Mouse (Mus musculus): Measurements from ENCODE around the gene Hist2h3c2.
A peak's percentile ranks its signal among the peaks of the same experiment; 100 is the strongest.
"Not testable (repeated sequence)": the region's sequence is repeated elsewhere in the genome, so short reads cannot be mapped to it uniquely, and the experiment has no call there.

Gene Hist2h3c2

DNA sequence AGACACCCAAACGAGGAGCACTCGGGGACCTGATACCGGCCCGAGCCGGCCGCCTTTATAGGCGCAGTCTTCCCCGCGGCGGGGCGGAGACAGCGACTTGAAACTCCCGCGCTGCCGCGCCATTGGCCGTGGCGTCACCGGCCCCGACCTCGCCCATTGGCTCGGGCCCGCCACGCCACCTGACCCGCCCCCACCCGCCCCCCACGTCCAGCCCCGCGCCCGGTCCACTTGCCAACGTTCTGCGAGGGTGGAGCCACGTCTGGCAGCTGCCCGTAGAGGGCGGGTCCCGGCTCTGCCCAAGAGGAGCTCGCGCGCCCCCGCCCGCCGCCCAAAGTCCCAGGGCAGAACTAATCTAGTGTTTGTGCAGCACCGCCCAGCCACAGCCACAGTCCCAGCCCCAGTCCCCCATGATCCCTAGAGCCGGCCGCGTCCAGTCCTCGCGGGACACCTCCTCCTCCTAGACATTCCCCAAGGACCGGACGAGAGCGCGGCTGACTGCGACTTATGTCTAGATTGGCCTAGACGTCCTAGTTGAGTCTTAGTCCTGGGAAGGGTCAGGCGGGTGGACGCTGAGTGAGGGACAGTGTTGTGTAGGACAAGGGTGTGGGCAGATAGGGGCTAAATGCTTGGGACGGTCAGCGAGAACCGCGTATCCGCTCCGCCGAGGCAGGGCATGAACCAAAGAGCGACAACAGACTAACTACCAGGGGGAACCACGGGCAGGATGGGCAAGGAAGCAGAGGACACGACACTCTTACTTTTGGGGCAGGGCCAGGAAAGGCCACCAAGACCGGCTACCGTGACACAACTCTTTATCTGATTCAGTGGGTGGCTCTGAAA is at the start of gene Hist2h3c2:
Hist2h3c2 (minus strand) TSS at position 174 of the 840 bp plus-strand sequence.
- not testable (repeated sequence) for DNase-seq (ENCODE audit: low read depth)

DNA sequence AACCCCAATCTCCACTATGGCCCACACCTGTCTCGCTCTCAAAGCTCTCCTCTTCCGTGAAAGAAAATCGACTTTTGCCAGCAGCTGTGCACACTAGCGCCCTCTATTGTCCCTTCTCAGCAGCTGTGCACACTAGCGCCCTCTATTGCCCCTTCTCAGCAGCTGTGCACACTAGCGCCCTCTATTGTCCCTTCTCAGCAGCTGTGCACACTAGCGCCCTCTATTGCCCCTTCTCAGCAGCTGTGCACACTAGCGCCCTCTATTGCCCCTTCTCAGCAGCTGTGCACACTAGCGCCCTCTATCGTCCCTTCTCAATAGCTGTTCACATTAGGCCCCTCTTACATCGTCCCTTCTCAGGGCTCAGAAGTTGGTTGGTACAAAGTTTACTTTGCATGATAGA is 48.4 kb upstream of the Hist2h3c2 start:
- not testable (repeated sequence) for DNase-seq (ENCODE audit: low read depth)

DNA sequence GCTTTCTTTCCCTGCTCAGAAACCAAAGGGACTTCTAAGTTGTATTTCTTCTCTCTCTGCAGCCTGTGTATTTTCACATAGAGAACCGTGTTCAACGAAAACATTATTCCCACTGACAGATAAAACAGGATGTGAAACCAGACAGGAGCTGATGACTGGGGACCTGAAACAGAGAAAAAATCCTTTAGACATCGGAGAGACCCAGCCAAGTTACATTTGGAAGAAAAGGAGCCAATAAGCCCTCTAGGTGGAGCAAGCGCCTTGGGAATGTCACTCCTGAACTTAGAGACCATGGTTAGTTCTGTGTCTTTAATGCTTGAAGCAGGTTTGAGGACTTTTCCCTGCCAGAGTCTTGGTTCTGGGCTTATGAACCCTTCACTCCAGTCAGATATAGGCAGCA is 45.5 kb upstream of the Hist2h3c2 start:
- DNase-seq (ENCODE audit: low read depth): peak; percentile 28

DNA sequence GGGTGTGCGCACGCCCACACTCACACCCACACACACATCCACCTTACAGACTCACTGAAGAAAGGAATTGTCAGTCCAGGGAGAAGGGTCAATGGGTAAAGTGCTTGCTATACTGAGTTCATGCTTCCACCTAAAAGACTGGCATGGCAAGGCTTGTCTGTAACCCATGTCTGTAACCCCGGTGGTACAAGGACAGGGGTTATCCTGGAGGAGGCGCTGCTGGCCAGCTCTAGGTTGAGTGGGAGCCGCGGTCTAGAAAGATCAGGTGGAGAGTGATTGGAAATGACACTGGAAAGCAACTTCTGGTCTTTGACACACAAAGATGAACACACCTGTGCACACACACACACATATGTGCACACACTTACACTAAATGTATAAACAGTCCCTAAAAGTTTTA is 41.7 kb upstream of the Hist2h3c2 start:
- no peak for DNase-seq (ENCODE audit: low read depth)

DNA sequence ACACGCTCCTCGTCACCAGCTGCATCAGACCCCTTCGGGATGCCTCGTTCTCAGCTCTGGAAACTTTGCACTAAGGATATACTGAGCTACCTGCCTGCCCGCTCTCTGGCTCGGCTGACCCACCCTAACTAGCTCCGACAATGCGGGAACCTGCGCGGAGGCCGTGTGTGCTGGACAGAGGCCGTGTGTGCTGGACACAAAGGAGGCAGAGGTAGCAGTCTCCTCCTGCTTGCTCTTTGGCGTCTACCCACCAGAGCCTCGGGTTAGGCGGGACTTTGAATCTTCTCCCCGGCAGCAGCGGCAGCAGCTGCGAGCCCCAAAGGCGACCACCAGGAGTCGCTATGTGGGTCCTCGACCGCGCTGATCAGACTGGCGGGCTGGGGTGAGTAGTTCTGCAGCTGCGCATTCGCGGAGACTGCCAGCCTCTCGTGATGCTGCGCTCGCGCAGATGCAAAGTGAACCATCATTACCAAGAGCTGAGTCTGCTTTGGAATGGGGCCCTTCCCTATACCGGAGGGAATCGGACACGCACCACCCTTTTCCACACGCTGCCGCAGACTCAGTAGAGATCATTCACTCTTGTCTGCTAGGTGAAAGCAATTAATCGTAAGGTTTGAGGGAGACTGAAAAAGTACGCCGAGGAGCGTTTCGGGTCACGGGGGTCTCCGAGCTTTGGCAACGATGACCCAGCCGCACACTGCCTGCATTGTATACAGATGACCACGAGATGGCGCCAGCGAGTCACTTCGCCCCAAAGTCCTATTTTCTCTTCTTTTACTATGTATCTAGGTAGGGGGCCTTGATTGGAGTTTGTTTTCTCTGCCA is 39.1 kb upstream of the Hist2h3c2 start:
- DNase-seq (ENCODE audit: low read depth): peak; percentile 90

DNA sequence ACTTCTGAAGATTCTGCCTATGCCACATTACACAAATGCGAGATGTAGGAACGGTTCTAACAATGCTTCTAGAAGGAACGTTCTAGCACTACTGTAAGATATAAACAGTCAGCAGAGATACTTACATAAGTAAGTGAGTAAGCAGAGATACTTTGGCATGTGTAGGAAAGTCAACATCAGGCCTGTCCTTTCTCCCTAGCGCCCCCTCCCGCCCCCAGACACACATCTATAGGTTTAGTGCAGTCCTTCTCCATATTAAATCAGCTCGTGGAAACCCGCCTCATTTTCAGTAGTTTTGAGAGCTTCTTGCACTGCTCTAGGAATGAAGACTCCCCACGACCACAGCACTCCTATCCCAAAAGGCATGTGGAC is 38.5 kb upstream of the Hist2h3c2 start:
- no peak for DNase-seq (ENCODE audit: low read depth)

DNA sequence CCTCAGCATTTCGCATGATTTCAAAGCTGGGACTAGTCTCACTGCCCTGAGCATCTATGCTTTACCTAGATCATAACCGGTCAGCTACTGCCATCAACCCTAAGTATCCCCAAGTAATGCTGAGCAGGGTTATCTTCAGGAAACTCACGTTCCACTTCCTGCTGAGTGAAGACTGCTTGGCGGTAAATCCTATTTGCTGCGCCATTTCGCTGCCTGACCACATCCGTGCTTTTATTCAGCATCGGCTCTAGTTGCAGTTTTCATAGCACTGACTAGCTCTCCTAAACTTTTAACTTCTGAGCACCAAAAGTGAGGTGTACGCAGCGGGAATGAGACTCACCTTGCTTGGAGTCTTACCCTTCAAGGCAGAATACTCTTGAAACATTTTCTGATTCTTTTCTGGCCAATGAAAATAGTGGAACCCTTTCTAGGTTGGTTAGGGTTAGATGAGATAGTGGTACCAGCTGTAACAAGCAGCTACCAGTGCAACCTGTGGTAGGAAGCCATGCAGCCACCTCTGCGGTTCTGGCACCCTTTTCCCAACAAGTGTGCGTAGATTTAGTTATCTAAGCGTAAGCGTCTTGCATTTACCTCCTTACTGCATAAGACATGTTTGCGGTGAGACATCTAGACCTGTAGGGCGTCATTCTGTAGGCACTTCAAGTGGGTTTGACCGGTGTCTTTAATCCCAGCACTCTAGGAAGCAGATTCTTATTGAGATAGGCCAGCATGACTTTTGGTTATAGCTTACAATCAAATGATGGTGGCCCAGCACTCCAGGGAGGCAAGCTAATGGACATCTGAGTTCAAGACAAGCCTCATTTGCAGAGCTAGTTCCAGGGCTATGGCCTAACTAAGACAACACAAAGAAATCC is 34.9 kb upstream of the Hist2h3c2 start:
- no peak for DNase-seq (ENCODE audit: low read depth)

DNA sequence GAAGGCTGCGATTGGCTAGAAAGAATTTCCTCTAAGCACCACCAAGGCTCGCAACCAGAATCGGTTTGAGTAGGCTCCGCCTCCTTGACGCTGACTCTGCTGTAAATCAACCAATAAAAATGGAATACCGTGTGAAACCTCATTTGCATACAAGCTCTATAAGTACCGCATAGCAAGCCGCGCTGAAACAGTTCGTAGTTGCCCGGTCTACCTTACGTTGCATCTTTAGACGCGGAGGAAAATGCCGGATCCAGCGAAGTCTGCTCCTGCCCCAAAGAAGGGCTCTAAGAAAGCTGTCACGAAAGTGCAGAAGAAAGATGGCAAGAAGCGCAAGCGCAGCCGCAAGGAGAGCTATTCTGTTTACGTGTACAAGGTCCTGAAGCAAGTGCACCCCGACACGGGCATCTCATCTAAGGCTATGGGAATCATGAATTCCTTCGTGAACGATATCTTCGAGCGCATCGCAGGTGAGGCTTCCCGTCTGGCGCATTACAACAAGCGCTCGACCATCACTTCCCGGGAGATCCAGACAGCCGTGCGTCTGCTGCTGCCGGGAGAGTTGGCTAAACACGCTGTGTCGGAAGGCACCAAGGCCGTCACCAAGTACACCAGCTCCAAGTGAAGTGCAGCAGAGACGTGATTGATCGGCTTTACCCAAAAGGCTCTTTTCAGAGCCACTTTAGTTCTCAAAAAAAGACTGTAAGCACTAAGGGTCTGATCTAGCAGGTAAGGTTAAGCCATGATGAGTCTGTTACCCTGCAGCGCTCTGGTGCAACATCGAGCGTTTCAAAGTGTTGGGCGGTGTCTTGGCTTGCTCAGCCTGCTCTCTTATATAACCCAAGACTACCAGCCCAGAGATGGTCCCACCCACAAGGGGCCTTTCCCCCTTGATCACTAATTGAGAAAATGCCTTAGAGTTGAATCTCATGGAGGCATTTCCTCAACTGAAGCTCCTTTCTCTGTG is 30.9 kb upstream of the Hist2h3c2 start, which contains the start of gene Hist2h2bb:
Hist2h2bb (plus strand) TSS at position 242 of the 964 bp plus-strand sequence.
- peak; percentile 94 for DNase-seq (ENCODE audit: low read depth)

DNA sequence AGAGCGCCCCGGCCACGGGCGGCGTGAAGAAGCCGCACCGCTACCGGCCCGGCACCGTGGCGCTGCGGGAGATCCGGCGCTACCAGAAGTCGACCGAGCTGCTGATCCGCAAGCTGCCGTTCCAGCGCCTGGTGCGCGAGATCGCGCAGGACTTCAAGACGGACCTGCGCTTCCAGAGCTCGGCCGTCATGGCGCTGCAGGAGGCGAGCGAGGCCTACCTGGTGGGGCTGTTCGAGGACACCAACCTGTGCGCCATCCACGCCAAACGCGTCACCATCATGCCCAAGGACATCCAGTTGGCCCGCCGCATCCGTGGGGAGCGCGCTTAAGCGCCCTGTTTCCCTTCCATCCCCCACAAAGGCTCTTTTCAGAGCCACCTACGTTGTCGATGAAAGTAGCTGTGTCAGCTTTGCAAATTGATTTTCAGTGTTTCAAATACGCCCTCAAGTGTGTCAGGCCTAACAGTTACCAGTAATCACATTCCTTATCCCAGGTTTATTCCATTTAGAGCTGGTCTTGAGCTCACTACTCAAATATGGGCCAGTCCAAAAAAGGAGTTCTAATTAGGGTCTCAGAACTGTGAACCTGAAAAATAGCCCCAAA is 29.9 kb upstream of the Hist2h3c2 start:
- not testable (repeated sequence) for DNase-seq (ENCODE audit: low read depth)

DNA sequence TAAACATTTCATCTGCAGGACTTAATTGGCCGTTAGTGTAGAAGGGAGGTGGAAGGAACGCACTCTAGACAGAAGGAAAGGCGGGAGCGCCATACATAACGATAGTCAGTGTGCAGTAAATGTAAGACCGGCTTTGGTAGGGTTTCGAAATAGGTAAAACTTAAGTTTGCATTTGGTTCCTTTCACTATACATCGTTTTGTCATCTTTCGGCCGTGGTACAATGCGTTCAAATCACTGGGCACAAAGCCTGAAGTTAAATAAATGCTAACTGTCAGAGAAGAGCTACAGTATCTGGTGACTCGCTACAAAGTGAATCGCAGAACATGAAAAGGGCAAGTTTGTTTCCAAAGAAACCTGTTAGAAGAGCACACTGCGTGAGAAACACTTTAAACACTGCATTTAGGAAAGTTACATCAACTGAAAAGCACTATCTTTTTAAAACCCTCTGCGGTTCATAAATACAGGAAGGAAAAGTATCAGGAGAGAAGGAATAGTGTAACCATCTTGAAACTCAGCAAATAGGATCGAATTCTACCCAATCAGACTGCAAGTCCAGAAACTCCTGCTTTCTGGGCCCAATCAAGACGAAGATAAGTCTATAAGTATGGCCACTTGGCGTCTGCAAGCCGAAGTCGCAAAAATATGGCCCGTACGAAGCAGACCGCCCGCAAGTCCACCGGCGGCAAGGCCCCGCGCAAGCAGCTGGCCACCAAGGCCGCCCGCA is 29.3 kb upstream of the Hist2h3c2 start, which contains the start of gene Hist2h3b:
Hist2h3b (plus strand) TSS at position 604 of the 725 bp plus-strand sequence.
- no peak for DNase-seq (ENCODE audit: low read depth)

DNA sequence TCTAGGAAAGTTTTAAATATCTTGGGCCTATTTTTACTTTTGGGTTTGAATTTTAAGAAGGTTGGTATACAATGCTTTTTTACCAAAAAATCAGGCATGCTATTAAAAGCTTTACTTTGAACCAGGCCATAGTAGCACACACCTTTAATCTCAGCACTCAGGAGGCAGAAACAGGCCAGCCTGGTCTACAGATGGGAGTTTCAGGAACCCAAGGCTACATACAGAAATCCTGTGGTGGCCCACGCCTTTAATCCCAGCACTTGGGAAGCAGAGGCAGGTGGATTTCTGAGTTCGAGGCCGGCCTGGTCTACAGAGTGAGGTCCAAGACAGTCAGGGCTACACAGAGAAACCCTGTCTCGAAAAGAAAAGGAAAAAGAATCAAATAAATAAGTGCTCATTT is 28.6 kb upstream of the Hist2h3c2 start:
- DNase-seq (ENCODE audit: low read depth): no peak

DNA sequence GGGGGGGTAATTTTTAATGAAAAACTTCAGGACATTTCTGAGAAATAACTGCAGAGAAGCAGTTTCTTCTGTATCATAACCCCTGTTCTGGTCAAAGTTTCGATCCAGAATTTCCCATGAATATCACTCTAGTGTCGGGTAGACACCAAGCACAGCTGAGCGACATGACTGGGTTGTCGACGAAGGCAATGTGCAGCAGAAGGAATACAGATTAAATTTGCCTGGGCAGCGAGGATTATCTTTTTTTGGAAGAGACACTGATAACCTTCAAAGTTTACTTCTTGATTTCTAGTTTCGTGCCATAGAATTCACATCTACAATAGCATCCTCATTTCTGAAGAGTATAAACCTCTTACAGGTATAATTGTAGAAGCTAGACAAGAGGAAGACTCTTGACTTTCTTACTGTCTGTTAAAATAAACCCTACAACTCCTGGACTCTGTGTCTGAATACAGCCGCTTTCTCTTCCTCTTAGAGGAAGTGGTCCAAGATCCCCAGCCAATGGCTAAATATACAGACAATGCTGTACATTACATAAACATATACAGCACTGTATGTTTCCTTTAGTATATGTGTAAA is 27.3 kb upstream of the Hist2h3c2 start:
- no peak for DNase-seq (ENCODE audit: low read depth)

DNA sequence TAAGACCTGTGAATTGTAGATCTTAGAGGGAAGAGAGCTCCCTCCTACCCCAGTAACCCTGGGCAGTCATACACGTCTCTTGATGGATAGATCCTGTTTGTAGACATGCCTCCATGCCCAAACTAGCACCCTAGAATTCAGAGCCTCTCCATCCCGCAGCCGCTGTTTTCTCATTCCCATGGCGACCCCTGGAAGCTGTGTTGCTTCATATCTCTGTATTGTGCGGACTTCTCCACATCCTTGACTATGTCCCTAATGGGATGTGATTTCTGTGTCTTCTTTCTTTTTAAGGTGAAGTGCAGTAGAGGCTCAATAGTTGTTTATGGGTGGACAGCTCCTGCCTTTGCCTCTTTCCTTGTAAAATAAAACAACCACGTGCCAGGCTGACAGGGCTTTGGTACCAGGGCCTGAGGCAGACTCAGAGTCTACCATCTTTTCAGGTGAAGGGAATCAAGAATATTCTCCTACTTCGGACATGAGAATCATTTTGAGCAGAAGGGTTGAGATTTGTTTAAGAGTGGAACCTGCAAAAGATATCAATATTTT is 25.6 kb upstream of the Hist2h3c2 start:
- no peak for DNase-seq (ENCODE audit: low read depth)

DNA sequence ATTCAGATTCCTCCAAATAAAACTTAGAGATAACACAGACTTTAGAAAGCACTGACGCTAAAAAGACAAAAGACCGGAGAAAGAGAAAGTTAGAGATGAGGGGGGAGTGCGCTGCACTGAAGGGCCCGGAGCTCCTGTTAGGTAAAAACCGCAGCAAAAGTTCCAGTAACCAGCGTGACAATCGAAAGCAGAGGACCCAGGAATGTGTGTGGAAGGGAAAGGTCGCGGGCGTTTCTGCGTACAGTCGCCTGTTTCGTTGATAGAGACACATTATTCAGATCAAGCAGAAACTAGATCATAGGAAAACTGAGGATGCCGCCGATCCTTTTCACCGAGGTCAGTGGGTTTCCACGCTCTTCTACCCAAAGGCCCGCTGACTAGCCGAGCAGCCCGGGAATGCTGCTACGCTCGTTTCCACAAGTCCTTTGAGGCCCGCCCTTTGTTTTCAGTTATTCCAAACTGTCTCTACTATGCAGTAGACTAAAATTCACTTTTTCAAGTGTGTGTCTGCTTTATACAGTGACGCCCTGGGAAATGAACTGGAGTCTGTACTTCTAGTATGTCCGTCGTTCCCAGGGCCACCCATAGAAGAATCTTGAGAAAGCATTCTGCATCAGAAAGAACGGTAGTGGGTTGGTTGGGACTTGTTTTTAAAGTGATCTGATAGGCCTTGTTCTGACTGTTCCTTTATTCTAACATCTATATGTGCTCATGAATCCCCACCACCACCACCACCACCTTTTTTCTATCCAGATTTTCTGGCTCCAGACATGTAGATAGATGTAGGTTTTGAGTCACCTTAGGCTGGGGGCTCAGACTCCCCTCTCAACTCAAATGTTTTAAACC is 24.9 kb upstream of the Hist2h3c2 start:
- no peak for DNase-seq (ENCODE audit: low read depth)

DNA sequence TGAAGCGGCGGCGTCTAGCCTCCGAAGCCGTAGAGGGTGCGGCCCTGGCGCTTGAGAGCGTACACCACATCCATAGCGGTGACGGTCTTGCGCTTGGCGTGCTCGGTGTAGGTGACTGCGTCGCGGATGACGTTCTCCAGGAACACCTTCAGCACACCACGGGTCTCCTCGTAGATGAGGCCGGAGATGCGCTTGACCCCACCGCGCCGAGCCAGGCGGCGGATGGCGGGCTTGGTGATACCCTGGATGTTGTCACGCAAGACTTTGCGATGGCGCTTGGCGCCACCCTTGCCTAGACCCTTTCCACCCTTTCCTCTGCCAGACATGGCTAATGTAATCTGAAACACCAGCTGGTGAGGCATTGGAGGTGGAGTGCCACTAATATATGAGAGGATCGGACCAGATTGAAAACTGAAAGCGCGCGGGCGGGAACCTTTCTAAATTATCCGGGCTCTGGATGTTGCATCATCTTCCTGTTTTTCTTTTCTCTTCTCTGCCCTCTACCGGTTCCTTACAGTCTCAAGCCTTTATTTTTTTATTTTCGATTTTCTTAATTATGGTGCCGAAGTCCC is 24.1 kb upstream of the Hist2h3c2 start, which contains the start of gene Hist2h4:
Hist2h4 (minus strand) TSS at position 333 of the 572 bp plus-strand sequence.
- DNase-seq (ENCODE audit: low read depth): peak; percentile 91

DNA sequence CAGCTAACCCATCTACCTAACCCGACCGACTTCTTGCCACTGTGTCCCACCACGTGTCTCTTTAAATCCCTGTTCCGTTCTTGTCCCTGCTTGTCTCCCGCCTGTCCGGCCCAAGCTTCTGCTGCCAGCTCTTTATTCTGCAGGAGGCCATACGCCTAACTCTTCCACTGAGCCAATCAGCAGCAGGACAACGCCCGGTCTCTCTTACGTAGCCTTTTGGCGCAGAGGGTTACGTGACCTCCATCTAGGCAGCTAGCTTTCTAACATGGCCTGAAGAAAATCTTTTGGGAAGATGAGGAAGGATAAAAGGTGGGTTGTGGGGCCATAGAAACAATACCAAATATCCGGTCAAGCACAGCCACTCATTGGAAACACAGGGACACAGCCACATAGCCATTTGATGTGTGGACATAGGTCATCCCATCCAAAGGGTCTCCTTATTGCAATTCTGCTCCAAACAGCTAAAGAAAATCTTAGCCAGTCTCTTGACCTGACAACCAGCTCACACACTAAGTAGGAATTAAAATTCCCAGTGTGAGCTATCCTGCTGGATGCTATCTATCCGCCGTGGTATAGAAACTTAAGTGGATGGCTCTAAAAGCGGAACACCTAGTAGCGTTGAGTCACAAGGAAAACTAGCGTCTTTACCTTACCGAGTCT is 23.4 kb upstream of the Hist2h3c2 start:
- no peak for DNase-seq (ENCODE audit: low read depth)

DNA sequence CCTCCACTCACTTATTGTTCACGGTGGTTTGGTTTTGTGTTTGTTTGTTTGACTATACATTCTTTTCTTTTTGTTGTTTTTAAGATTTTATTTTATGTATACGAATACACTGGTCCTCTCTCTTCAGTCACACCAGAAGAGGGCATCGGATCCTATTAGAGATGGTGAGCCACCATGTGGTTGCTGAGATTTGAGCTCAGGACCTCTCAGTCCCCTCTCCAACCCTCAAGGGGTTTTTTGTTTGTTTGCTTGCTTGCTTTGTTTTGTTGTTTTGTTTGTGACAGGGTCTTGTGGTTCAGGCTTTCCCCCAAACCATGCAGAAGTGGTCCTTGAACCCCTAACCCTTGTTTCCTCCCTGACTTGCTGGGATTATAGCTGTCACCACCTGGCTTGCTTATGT is 22.7 kb upstream of the Hist2h3c2 start:
- no peak for DNase-seq (ENCODE audit: low read depth)

All from fibroblast of lung, adult 2 months (primary cell).